Mouse (Mus musculus) heart, embryonic 10.5 days (tissue): ENCODE results near the gene Acot12. TPM values are rescaled to one million over a fixed set of nuclear protein-coding genes. Genes with fewer than 3 reads are reported as not detected.
A peak's percentile ranks its signal among the peaks of the same experiment; 100 is the strongest.

Experiments
- DNase-seq: peaks from one replicate; pipeline ENCODE4 v3.0.0-alpha.2; 2017; ENCODE audit warnings: low spot score
- H3K27ac ChIP-seq: fragments of 300-500 bp; sonication (generic); 2 replicates; pipeline ENCODE4 v1.5.1; 2016; ENCODE audit warnings: mild to moderate bottlenecking
- H3K27me3 ChIP-seq: fragments of 300-500 bp; sonication (generic); 2 replicates; pipeline ENCODE4 v1.6.1; 2016; ENCODE audit warnings: mild to moderate bottlenecking; ENCODE audit not compliant: poor library complexity, insufficient read depth, severe bottlenecking
- H3K36me3 ChIP-seq: fragments of 300-500 bp; sonication (generic); 2 replicates; pipeline ENCODE4 v1.6.1; 2016; ENCODE audit warnings: mild to moderate bottlenecking, moderate library complexity
- H3K4me1 ChIP-seq: fragments of 300-500 bp; sonication (generic); 2 replicates; pipeline ENCODE4 v1.6.1; 2016; ENCODE audit warnings: mild to moderate bottlenecking
- H3K4me3 ChIP-seq: fragments of 300-500 bp; sonication (generic); 2 replicates; pipeline ENCODE4 v1.5.1; 2016; ENCODE audit warnings: mild to moderate bottlenecking, moderate library complexity
- H3K9me3 ChIP-seq: fragments of 300-500 bp; sonication (generic); 2 replicates; pipeline ENCODE4 v1.6.1; 2016; ENCODE audit warnings: mild to moderate bottlenecking, moderate library complexity
- WGBS: fragments of 180-500 bp; shearing (Covaris S2); methylation state at CpG from one replicate; pipeline ENCODE4 v1.1.7; 2016; 5-methylcytosine and 5-hydroxymethylcytosine counted together
- polyA plus RNA-seq: library from polyadenylated mRNA; unstranded; fragments of >200 nt; fragmentation: Nextera tagmentation; extraction: Ambion mirVana; gene quantifications from 2 replicates; pipeline ENCODE4 v1.2.1, GENCODE M21; 2016

Gene Acot12
- not detected in 2 replicates for polyA plus RNA-seq

GRCm38 (mm10) chr13:91741280-91742047, at the start of gene Acot12:
TSS of gene Acot12 (plus strand) at chr13:91741512.
- H3K9me3 ChIP-seq = no peaks in the 10 kb centered on the region
- H3K27me3 ChIP-seq = peaks cover 16% of the 10 kb centered on the region; the same call in 1 of the 2 replicates
- peak; percentile 77 for DNase-seq
- H3K4me1 ChIP-seq = peaks cover 12% of the 10 kb centered on the region
- H3K4me3 ChIP-seq = peak within 1 kb of the TSS; percentile 67
- peak within 1 kb of the TSS; percentile 79 for H3K27ac ChIP-seq
- H3K36me3 ChIP-seq = no peaks in the 10 kb centered on the region
- 5% methylated on average over 45 of the region's 45 CpGs for WGBS

- DNase-seq = no peak
- Histone ChIP-seq H3K9me3 (no peaks in the 10 kb centered on the region), H3K36me3 (peaks cover 3% of the 10 kb centered on the region; the same call in 1 of the 2 replicates), H3K4me3 (no peak overlapping the region), H3K27me3 (no peaks in the 10 kb centered on the region), H3K27ac (no peak overlapping the region), H3K4me1 (0 out of 2 replicates have a peak, but pooled peaks cover 3% of the 10 kb centered on the region)
- 46% methylated on average over 7 of the region's 7 CpGs for WGBS
Observed at GRCm38 (mm10) chr13:91693615-91694014, 47.7 kb upstream of the Acot12 start.

GRCm38 (mm10) chr13:91695406-91695805, 45.9 kb upstream of the Acot12 start:
- Histone ChIP-seq H3K9me3 (no peaks in the 10 kb centered on the region), H3K4me3 (no peak overlapping the region), H3K27ac (no peak overlapping the region), H3K4me1 (0 out of 2 replicates have a peak, but pooled peaks cover 3% of the 10 kb centered on the region), H3K36me3 (peaks cover under 1% of the 10 kb centered on the region; the same call in 1 of the 2 replicates), H3K27me3 (no peaks in the 10 kb centered on the region)
- 72% methylated on average over 2 of the region's 2 CpGs for WGBS
- no peak for DNase-seq

GRCm38 (mm10) chr13:91696109-91696645, 45.1 kb upstream of the Acot12 start:
- H3K4me3 ChIP-seq = no peak overlapping the region
- H3K4me1 ChIP-seq = 0 out of 2 replicates have a peak, but pooled peaks cover 3% of the 10 kb centered on the region
- no peaks in the 10 kb centered on the region for H3K9me3 ChIP-seq
- no peak for DNase-seq
- no peaks in the 10 kb centered on the region for H3K27me3 ChIP-seq
- H3K27ac ChIP-seq = no peak overlapping the region; the same call in 1 of the 2 replicates
- 84% methylated on average over 2 of the region's 2 CpGs for WGBS
- peaks cover 4% of the 10 kb centered on the region; the same call in 1 of the 2 replicates for H3K36me3 ChIP-seq

GRCm38 (mm10) chr13:91697011-91697410, 44.3 kb upstream of the Acot12 start:
- Histone ChIP-seq H3K4me3 (no peak overlapping the region), H3K36me3 (0 out of 2 replicates have a peak, but pooled peaks cover 4% of the 10 kb centered on the region), H3K9me3 (no peaks in the 10 kb centered on the region), H3K27me3 (no peaks in the 10 kb centered on the region), H3K27ac (no peak overlapping the region), H3K4me1 (0 out of 2 replicates have a peak, but pooled peaks cover 3% of the 10 kb centered on the region)
- DNase-seq = no peak
- 52% methylated on average over 3 of the region's 3 CpGs for WGBS

GRCm38 (mm10) chr13:91702337-91702736, 39.0 kb upstream of the Acot12 start:
- Histone ChIP-seq H3K4me1 (no peaks in the 10 kb centered on the region), H3K9me3 (no peaks in the 10 kb centered on the region), H3K27me3 (no peaks in the 10 kb centered on the region), H3K4me3 (no peak overlapping the region), H3K36me3 (0 out of 2 replicates have a peak, but pooled peaks cover 6% of the 10 kb centered on the region), H3K27ac (no peak overlapping the region)
- no peak for DNase-seq
- 59% methylated on average over 6 of the region's 6 CpGs for WGBS

GRCm38 (mm10) chr13:91719487-91719886, 21.8 kb upstream of the Acot12 start:
- no peak for DNase-seq
- Histone ChIP-seq H3K9me3 (no peaks in the 10 kb centered on the region), H3K27me3 (no peaks in the 10 kb centered on the region), H3K36me3 (no peaks in the 10 kb centered on the region), H3K4me3 (no peak overlapping the region), H3K27ac (no peak overlapping the region), H3K4me1 (no peaks in the 10 kb centered on the region)
- 93% methylated on average over 6 of the region's 6 CpGs for WGBS

GRCm38 (mm10) chr13:91723108-91723735, 18.1 kb upstream of the Acot12 start:
- 56% methylated on average over 8 of the region's 8 CpGs for WGBS
- Histone ChIP-seq H3K27me3 (no peaks in the 10 kb centered on the region), H3K27ac (no peak overlapping the region), H3K36me3 (no peaks in the 10 kb centered on the region), H3K4me1 (no peaks in the 10 kb centered on the region), H3K4me3 (no peak overlapping the region), H3K9me3 (no peaks in the 10 kb centered on the region)
- DNase-seq = no peak

- Histone ChIP-seq H3K27ac (no peak overlapping the region), H3K4me1 (no peaks in the 10 kb centered on the region), H3K4me3 (no peak overlapping the region), H3K9me3 (no peaks in the 10 kb centered on the region), H3K27me3 (no peaks in the 10 kb centered on the region), H3K36me3 (no peaks in the 10 kb centered on the region)
- DNase-seq = no peak
- WGBS = 73% methylated on average over 7 of the region's 7 CpGs
Observed at GRCm38 (mm10) chr13:91723736-91724119, 17.6 kb upstream of the Acot12 start.

- Histone ChIP-seq H3K4me3 (no peak overlapping the region), H3K4me1 (no peaks in the 10 kb centered on the region), H3K27ac (no peak overlapping the region), H3K36me3 (no peaks in the 10 kb centered on the region), H3K9me3 (no peaks in the 10 kb centered on the region), H3K27me3 (no peaks in the 10 kb centered on the region)
- no peak for DNase-seq
- 90% methylated on average over 3 of the region's 3 CpGs for WGBS
Observed at GRCm38 (mm10) chr13:91724211-91724610, 17.1 kb upstream of the Acot12 start.

- no peaks in the 10 kb centered on the region for H3K36me3 ChIP-seq
- H3K9me3 ChIP-seq = no peaks in the 10 kb centered on the region
- no peak overlapping the region for H3K27ac ChIP-seq
- H3K27me3 ChIP-seq = no peaks in the 10 kb centered on the region
- no peaks in the 10 kb centered on the region for H3K4me1 ChIP-seq
- H3K4me3 ChIP-seq = no peak overlapping the region
- DNase-seq = no peak
- WGBS = 60% methylated on average over 3 of the region's 3 CpGs
Observed at GRCm38 (mm10) chr13:91725130-91725529, 16.2 kb upstream of the Acot12 start.

- Histone ChIP-seq H3K4me3 (no peak overlapping the region), H3K9me3 (no peaks in the 10 kb centered on the region), H3K36me3 (no peaks in the 10 kb centered on the region), H3K27me3 (no peaks in the 10 kb centered on the region), H3K4me1 (no peaks in the 10 kb centered on the region), H3K27ac (no peak overlapping the region)
- no peak for DNase-seq
Observed at GRCm38 (mm10) chr13:91727899-91728298, 13.4 kb upstream of the Acot12 start.

GRCm38 (mm10) chr13:91737191-91737590, 4.1 kb upstream of the Acot12 start:
- no peak overlapping the region for H3K27ac ChIP-seq
- 90% methylated on average over 1 of the region's 1 CpGs for WGBS
- H3K36me3 ChIP-seq = no peaks in the 10 kb centered on the region
- no peak for DNase-seq
- no peak overlapping the region for H3K4me3 ChIP-seq
- H3K4me1 ChIP-seq = peaks cover 12% of the 10 kb centered on the region
- H3K27me3 ChIP-seq = peaks cover 13% of the 10 kb centered on the region; the same call in 1 of the 2 replicates
- H3K9me3 ChIP-seq = no peaks in the 10 kb centered on the region
